Mouse (Mus musculus) CH12.LX (cell line): ENCODE measurements around the gene Sh3rf1. TPM values are rescaled to one million over a fixed set of nuclear protein-coding genes. Genes with fewer than 3 reads are reported as not detected.

Experiments used
- DNase-seq: peaks from one replicate; pipeline ENCODE4 v3.0.0-alpha.2; 2013; ENCODE audit errors: extremely low read depth
- H3K27ac ChIP-seq: 2 replicates; pipeline ENCODE4 v1.5.1; 2012; ENCODE audit warnings: low read depth, mild to moderate bottlenecking, control low read depth, moderate library complexity; ENCODE audit not compliant: insufficient read depth
- H3K27me3 ChIP-seq: replicated peaks from 2 replicates; pipeline ENCODE3; 2012; ENCODE audit warnings: inconsistent platforms
- H3K36me3 ChIP-seq, 2 experiments: replicated peaks in 1 of 2; 2 replicates each; pipeline versions ENCODE3 to v1.6.1; 2012; ENCODE audit warnings: inconsistent platforms in 1 of 2, low read length in 1 of 2, mild to moderate bottlenecking in 1 of 2, mixed read lengths in 1 of 2, moderate library complexity in 1 of 2; ENCODE audit not compliant: control insufficient read depth in 1 of 2, insufficient read depth in 1 of 2
- H3K4me1 ChIP-seq, 2 experiments: 2 replicates each; pipeline ENCODE4 v1.6.1; 2012; ENCODE audit warnings: inconsistent platforms in 1 of 2, moderate library complexity in 1 of 2; ENCODE audit not compliant: insufficient read depth in 2 of 2, control insufficient read depth in 1 of 2
- H3K4me2 ChIP-seq: 2 replicates; pipeline ENCODE4 v1.6.1; 2012; ENCODE audit warnings: low read depth, mild to moderate bottlenecking, control low read depth; ENCODE audit not compliant: poor library complexity, insufficient read depth, severe bottlenecking
- H3K4me3 ChIP-seq, 3 experiments: fragments of 150-350 bp in 1 of 3; sonication (generic) in 1 of 3; replicated peaks in 1 of 3; 2 replicates each; pipeline versions ENCODE3 to v1.5.1; 2011 to 2012; ENCODE audit warnings: low read depth in 2 of 3, low read length in 2 of 3, mild to moderate bottlenecking in 2 of 3, moderate library complexity in 2 of 3, control low read depth in 1 of 3, improper control_type of control experiment in 1 of 3, inconsistent platforms in 1 of 3, mixed read lengths in 1 of 3; ENCODE audit not compliant: poor library complexity in 1 of 3
- H3K79me2 ChIP-seq: replicated peaks from 2 replicates; pipeline ENCODE4 v1.6.1; 2012; ENCODE audit warnings: mild to moderate bottlenecking, moderate library complexity; ENCODE audit not compliant: control insufficient read depth, poor library complexity, insufficient read depth, severe bottlenecking; ENCODE audit errors: extremely low read depth
- H3K9ac ChIP-seq: 2 replicates; pipeline ENCODE4 v1.6.1; 2012; ENCODE audit warnings: low read depth, mild to moderate bottlenecking, control low read depth, moderate library complexity; ENCODE audit not compliant: insufficient read depth
- H3K9me3 ChIP-seq: replicated peaks from 2 replicates; pipeline ENCODE3; 2012; ENCODE audit warnings: low read length, inconsistent platforms, mixed read lengths
- CHD1 ChIP-seq: IDR thresholded peaks from 2 replicates; pipeline ENCODE4 v1.6.1; 2012; ENCODE audit warnings: low read depth, low read length, improper control_type of control experiment, inconsistent platforms
- ELF1 ChIP-seq: IDR thresholded peaks from 2 replicates; pipeline ENCODE4 v1.6.1; 2014; ENCODE audit warnings: low read depth, mild to moderate bottlenecking, inconsistent platforms, low read length, improper control_type of control experiment
- ETS1 ChIP-seq: conservative IDR thresholded peaks from 2 replicates; pipeline ENCODE4 v1.6.1; 2012; ENCODE audit warnings: low read depth, mild to moderate bottlenecking, inconsistent platforms, low read length, improper control_type of control experiment, moderate library complexity
- GABPA ChIP-seq: IDR thresholded peaks from 2 replicates; pipeline ENCODE4 v1.6.1; 2012; ENCODE audit warnings: low read depth, low read length, improper control_type of control experiment, inconsistent platforms; ENCODE audit not compliant: insufficient replicate concordance
- KAT2A ChIP-seq: IDR thresholded peaks from 2 replicates; pipeline ENCODE4 v1.6.1; 2012; ENCODE audit warnings: low read length, improper control_type of control experiment, inconsistent platforms; ENCODE audit not compliant: insufficient replicate concordance
- MAZ ChIP-seq: IDR thresholded peaks from 2 replicates; pipeline ENCODE4 v1.6.1; 2012; ENCODE audit warnings: low read depth, mild to moderate bottlenecking, inconsistent platforms, low read length, improper control_type of control experiment, moderate library complexity
- MXI1 ChIP-seq: IDR thresholded peaks from 2 replicates; pipeline ENCODE4 v1.6.1; 2011; ENCODE audit warnings: mild to moderate bottlenecking, low read depth, low read length, improper control_type of control experiment
- MYC ChIP-seq: IDR thresholded peaks from 2 replicates; pipeline ENCODE4 v1.6.1; 2011; ENCODE audit warnings: low read depth, mild to moderate bottlenecking, improper control_type of control experiment, low read length
- POLR2A ChIP-seq: IDR thresholded peaks from 2 replicates; pipeline ENCODE4 v1.6.1; 2011; ENCODE audit warnings: low read depth, mild to moderate bottlenecking, improper control_type of control experiment, low read length
- POLR2AphosphoS2 ChIP-seq: IDR thresholded peaks from 2 replicates; pipeline ENCODE4 v1.6.1; 2011; ENCODE audit warnings: low read depth, low read length, improper control_type of control experiment
- RAD21 ChIP-seq: IDR thresholded peaks from 2 replicates; pipeline ENCODE4 v1.6.1; 2011; ENCODE audit warnings: low read depth, mild to moderate bottlenecking, low read length, improper control_type of control experiment, moderate library complexity
- SMC3 ChIP-seq: IDR thresholded peaks from 2 replicates; pipeline ENCODE4 v1.6.1; 2011; ENCODE audit warnings: low read depth, low read length, improper control_type of control experiment
- TCF12 ChIP-seq: IDR thresholded peaks from 2 replicates; pipeline ENCODE4 v1.6.1; 2014; ENCODE audit warnings: low read depth, mild to moderate bottlenecking, inconsistent platforms, low read length, improper control_type of control experiment
- USF1 ChIP-seq: IDR thresholded peaks from 2 replicates; pipeline ENCODE4 v1.6.1; 2014; ENCODE audit warnings: low read depth, mild to moderate bottlenecking, inconsistent platforms, low read length, improper control_type of control experiment
- USF2 ChIP-seq: conservative IDR thresholded peaks from 2 replicates; pipeline ENCODE4 v1.6.1; 2011; ENCODE audit warnings: low read depth, low read length, improper control_type of control experiment
- ZNF384 ChIP-seq: IDR thresholded peaks from 2 replicates; pipeline ENCODE4 v1.6.1; 2012; ENCODE audit warnings: low read depth, low read length, improper control_type of control experiment, inconsistent platforms
- dilution Hi-C: fragments of 300-500 bp; cut with MboI; formaldehyde crosslinking; loops from 2 replicates; pipeline ENCODE4 v1.14.3; 2020; ENCODE audit warnings: low sequenced_read_pairs; ENCODE audit not compliant: extremely low pct_unique_long_range_greater_than_20kb, extremely low pct_ligation_motif_present
- in situ Hi-C: fragments of 300-500 bp; cut with MboI; formaldehyde crosslinking; loops from 3 replicates; pipeline ENCODE4 v1.14.3; 2019; ENCODE audit warnings: low sequenced_read_pairs, low pct_ligation_motif_present, low pct_unique_long_range_greater_than_20kb, mixed read lengths
- polyA plus RNA-seq: library from polyadenylated mRNA; unstranded; fragments of >175 nt; gene quantifications from 2 replicates; pipeline ENCODE4 v1.2.1, GENCODE M21; 2012; ENCODE audit warnings: low read depth; ENCODE audit not compliant: insufficient read length
- total RNA-seq, 2 experiments: library from RNA; depleted of rRNA; stranded (reverse); fragments of 300-350 nt in 1 of 2; fragments of >200 nt in 1 of 2; gene quantifications; 2 replicates each; pipeline ENCODE4 v1.2.3; 2012 to 2014

Sh3rf1 gene
- total and polyA plus RNA-seq, 3 experiments: 6.0 to 16.8 (median 10.6) TPM

DNA sequence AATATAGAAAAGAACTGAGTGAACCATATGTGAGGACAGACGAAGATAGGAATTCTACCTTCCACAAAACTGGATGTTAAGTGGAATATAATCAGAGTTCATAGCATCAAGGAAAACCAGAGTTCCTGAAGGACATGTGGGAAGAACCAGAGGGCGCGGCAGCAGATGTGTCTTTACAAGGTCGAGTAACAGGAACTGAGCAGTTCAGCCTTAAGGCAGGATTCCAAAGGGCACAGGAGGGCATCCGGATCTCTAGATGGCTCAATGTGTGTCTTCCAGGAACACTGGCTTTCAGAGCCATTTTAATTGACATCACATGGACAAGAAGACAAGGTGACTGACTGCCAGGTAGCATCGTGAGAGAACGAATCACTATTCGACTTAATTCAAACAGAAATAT lies 102.6 kb downstream of the Sh3rf1 start:
- Histone ChIP-seq H3K27me3 (no peaks in the 10 kb centered on the region), H3K4me2 (no peak overlapping the region), H3K4me1 (peaks cover 9 to 14% of the 10 kb centered on the region in 2 experiments), H3K9ac (no peak overlapping the region), H3K9me3 (no peaks in the 10 kb centered on the region), H3K36me3 (peaks cover 10 to 42% of the 10 kb centered on the region in 2 experiments), H3K27ac (no peak overlapping the region), H3K79me2 (peaks cover 14% of the 10 kb centered on the region), H3K4me3 (no peak overlapping the region)
- dilution Hi-C loops (no loop called here), in situ Hi-C loops (no loop called here)
- TF ChIP-seq CHD1: no peak
- TF ChIP-seq GABPA: no peak
- no peak for TF ChIP-seq MXI1
- no peak for TF ChIP-seq USF1
- no peak for TF ChIP-seq MAZ
- TF ChIP-seq ELF1: no peak
- no peak for TF ChIP-seq KAT2A
- TF ChIP-seq SMC3: no peak
- TF ChIP-seq USF2: no peak
- no peak for TF ChIP-seq ETS1
- TF ChIP-seq TCF12: no peak
- TF ChIP-seq POLR2AphosphoS2: no peak
- no peak for TF ChIP-seq RAD21
- TF ChIP-seq POLR2A: no peak
- no peak for TF ChIP-seq MYC
- DNase-seq: no peak

DNA sequence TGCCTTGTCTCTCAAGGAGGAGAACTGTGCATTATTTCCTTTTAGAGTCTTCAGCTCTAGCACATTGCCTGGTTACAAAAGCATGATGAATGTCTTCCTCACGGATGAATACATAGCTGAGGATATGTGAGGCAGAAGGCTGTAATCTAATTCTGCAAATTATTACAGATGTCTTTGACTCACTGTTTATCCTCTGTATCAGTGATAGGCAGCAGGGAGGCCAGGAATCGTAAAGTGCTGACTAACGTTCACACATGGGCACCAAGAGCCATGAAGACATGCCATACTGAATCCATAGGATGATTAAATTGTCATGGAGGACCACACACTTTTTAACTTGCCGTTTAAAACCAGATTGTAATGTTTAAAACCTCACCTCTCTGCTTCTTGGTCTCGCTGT lies 103.7 kb downstream of the Sh3rf1 start:
- peaks cover 11 to 47% of the 10 kb centered on the region in 2 experiments for H3K36me3 ChIP-seq
- H3K4me2 ChIP-seq: no peak overlapping the region
- H3K27me3 ChIP-seq: no peaks in the 10 kb centered on the region
- in situ Hi-C loops (no loop called here), dilution Hi-C loops (no loop called here)
- no peak for DNase-seq
- H3K79me2 ChIP-seq: peaks cover 11% of the 10 kb centered on the region
- TF ChIP-seq USF2 (no peak), ZNF384 (no peak)
- H3K4me3 ChIP-seq: no peak overlapping the region
- no peak overlapping the region for H3K27ac ChIP-seq
- H3K9me3 ChIP-seq: no peaks in the 10 kb centered on the region
- no peak overlapping the region for H3K9ac ChIP-seq
- H3K4me1 ChIP-seq: peaks cover 1 to 3% of the 10 kb centered on the region in 2 experiments; a peak in 3 of 4 replicates
